Mouse (Mus musculus) embryonic stem cell, embryonic (primary cell): ENCODE results near the gene Gm20738.
"Not testable (repeated sequence)": the region's sequence is repeated elsewhere in the genome, so short reads cannot be mapped to it uniquely, and the experiment has no call there.

ENCODE experiments used
- CTCF ChIA-PET, 4 experiments: fragments of 300-600 bp in 2 of 4; fragments of 350-600 bp in 2 of 4; sonication (Branson Sonifier 250); formaldehyde crosslinking; loops; one replicate each; lab custom pipeline; 2022; ENCODE audit warnings: inconsistent platforms in 2 of 4; lab: Charles Lee
- POLR2A ChIA-PET, 4 experiments: fragments of 300-600 bp in 2 of 4; fragments of 350-600 bp in 2 of 4; sonication (Branson Sonifier 250); formaldehyde crosslinking; loops; one replicate each; lab custom pipeline; 2022; ENCODE audit warnings: antibody characterized with exemption in 4 of 4, inconsistent platforms in 1 of 4; lab: Charles Lee

Gm20738 gene

DNA sequence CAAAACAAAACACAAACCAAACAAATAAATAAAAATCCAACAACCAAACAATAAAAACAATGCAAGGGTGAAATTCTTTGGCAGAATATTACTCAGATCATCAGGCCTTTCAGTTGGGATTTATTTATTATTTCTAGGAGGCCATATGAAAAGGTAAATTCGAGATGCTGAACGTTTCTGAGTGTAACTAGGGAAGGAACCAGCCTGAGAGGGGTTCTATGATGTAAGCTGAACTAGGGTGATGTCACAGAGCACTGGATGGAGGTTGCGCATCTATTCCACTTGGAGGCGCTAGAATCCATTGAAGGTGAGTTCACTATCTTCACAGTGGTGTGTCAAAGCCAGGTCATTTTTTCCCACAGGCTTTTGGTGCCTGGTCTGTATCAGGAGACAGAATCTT is at the start of gene Gm20738:
Gene Gm20738, plus strand, starts transcription at position 301 of the 400 bp plus-strand sequence.
- POLR2A ChIA-PET, CTCF ChIA-PET: not testable (repeated sequence)
